Mouse (Mus musculus): ENCODE measurements around the gene Heg1. TPM values are rescaled to one million over a fixed set of nuclear protein-coding genes. Genes with fewer than 3 reads are reported as not detected.

The Heg1 gene
- polyA plus RNA-seq, 1 experiment from 2014 or later = 9.4 TPM

DNA sequence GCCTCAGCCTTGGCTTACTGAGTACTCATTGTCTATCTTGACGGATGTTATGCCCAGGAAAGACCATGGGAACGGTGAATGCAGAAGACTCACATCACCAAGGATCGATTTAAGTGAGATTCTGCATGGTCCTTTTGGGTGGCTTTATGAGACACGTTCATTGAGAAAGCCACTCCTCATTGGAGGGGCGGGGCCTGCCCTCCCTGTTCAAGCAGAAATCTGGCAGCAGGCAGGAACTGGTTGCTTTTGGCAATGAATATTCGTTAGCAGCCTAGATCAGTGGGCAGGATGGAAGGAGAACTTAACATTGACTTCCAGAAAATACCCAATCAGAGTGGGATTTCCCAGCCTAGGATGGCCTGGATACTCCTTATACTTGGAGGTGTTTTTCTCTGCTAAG lies 56.2 kb downstream of the Heg1 start:
- Histone ChIP-seq H3K27ac (ENCODE audit: low read length) (no peak overlapping the region), H3K9ac (ENCODE audit: low read depth, low read length) (no peak overlapping the region), H3K4me2 (ENCODE audit: low read length) (no peak overlapping the region), H3K4me3 (ENCODE audit: low read depth, low read length) (no peak overlapping the region), H3K9me3 (replicated peaks; ENCODE audit: control insufficient read depth, low read length, poor library complexity, severe bottlenecking) (no peaks in the 10 kb centered on the region), H3K27me3 (ENCODE audit: control insufficient read depth, insufficient read depth, low read depth, low read length) (no peaks in the 10 kb centered on the region), H3K36me3 (ENCODE audit: control insufficient read depth, insufficient read depth, low read length) (no peaks in the 10 kb centered on the region), H3K4me1 (ENCODE audit: control insufficient read depth, insufficient read depth, low read length) (peaks cover 18% of the 10 kb centered on the region)
- no peak for ATAC-seq
- 51% methylated on average over 6 of the region's 6 CpGs for WGBS

DNA sequence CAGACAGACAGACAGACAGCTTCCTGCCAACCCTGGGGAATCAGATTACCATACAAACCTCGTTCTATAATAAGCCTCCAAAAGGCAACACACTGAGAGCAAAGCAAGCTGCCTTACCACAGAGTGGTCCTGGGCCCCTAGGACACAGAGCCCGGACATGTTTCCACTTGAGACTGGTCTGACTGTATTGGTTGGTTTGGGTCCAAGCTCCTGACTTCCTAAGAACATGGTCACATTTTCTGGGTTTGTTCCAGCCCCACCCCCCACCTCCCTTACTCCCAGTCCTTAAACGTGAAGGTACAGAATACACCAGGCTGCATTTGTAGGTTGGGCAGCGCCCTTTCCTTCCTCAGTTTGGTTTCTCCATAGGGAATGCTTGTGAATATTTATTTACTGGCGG lies 57.6 kb downstream of the Heg1 start:
- Histone ChIP-seq H3K4me3 (ENCODE audit: low read depth, low read length) (no peak overlapping the region), H3K4me1 (ENCODE audit: control insufficient read depth, insufficient read depth, low read length) (peaks cover 13% of the 10 kb centered on the region; the same call in 1 of the 2 replicates), H3K9ac (ENCODE audit: low read depth, low read length) (no peak overlapping the region), H3K27me3 (ENCODE audit: control insufficient read depth, insufficient read depth, low read depth, low read length) (no peaks in the 10 kb centered on the region), H3K27ac (ENCODE audit: low read length) (no peak overlapping the region), H3K9me3 (replicated peaks; ENCODE audit: control insufficient read depth, low read length, poor library complexity, severe bottlenecking) (no peaks in the 10 kb centered on the region), H3K4me2 (ENCODE audit: low read length) (no peak overlapping the region), H3K36me3 (ENCODE audit: control insufficient read depth, insufficient read depth, low read length) (no peaks in the 10 kb centered on the region)
- 51% methylated on average over 5 of the region's 5 CpGs for WGBS
- ATAC-seq = no peak

DNA sequence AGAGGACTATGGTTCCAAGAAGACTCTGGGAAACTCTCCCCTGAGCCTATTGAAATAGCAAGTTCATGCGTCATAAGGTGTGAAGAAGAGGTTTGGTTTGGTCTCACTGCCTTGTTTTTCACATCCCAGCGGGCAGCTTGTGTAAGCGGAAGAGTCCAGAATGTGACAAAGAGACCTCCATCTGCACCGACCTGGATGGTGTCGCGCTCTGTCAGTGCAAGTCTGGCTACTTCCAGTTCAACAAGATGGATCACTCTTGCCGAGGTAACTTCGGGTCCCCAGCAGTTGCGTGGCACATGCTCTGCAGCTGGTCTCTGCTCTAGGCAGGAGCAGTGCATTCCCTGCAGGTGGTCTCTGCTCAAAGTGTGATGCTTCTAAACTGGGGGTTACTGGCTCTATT lies 58.1 kb downstream of the Heg1 start:
- H3K36me3 ChIP-seq (ENCODE audit: control insufficient read depth, insufficient read depth, low read length) = no peaks in the 10 kb centered on the region
- no peak overlapping the region for H3K4me2 ChIP-seq (ENCODE audit: low read length)
- ATAC-seq = no peak
- H3K9me3 ChIP-seq (replicated peaks; ENCODE audit: control insufficient read depth, low read length, poor library complexity, severe bottlenecking) = no peaks in the 10 kb centered on the region
- H3K9ac ChIP-seq (ENCODE audit: low read depth, low read length) = no peak overlapping the region
- H3K27me3 ChIP-seq (ENCODE audit: control insufficient read depth, insufficient read depth, low read depth, low read length) = no peaks in the 10 kb centered on the region
- no peak overlapping the region for H3K4me3 ChIP-seq (ENCODE audit: low read depth, low read length)
- H3K4me1 ChIP-seq (ENCODE audit: control insufficient read depth, insufficient read depth, low read length) = peaks cover 13% of the 10 kb centered on the region; the same call in 1 of the 2 replicates
- 78% methylated on average over 9 of the region's 9 CpGs for WGBS
- no peak overlapping the region for H3K27ac ChIP-seq (ENCODE audit: low read length)

DNA sequence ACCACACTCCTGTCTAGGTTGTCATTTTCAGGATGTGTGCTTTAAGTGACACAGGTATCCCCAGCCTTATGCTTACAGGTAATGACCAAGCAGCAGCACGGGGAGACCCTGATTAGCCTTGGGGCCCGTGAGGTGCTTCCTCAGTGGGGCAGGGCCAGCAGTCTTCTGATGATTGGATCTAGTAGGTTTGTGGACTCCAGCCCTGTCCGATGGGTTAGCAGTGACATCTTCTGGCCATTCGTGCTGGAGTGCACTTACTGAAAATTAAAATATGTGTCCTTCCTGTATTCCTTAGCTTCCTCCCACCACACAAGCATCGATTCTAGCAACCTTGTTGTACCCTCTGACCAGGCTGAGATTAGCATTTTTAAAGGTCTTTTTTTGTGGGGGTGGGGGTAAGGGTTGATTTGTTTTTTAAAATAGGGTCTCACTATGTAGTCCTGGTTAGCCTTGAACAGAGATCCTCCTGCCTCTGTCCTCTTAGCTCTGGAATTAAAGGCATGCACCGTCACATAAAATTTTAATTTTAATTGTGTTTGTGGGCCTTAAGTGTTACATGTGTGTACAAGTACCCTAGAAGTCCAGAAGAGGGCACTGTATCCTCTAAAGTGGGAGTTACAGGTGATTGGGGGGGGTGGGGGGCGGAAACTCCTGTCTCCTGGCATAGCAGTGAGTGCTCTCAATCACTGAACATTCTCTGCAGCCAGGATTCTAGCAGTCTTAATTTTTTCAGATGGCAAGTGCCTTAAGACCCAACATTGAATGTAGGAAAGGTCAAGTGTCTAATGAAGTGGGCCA lies 60.7 kb downstream of the Heg1 start:
- 58% methylated on average over 7 of the region's 7 CpGs for WGBS
- H3K9me3 ChIP-seq (replicated peaks; ENCODE audit: control insufficient read depth, low read length, poor library complexity, severe bottlenecking) = no peaks in the 10 kb centered on the region
- peaks cover 8% of the 10 kb centered on the region; the same call in 1 of the 2 replicates for H3K4me1 ChIP-seq (ENCODE audit: control insufficient read depth, insufficient read depth, low read length)
- no peak overlapping the region for H3K4me2 ChIP-seq (ENCODE audit: low read length)
- peak; percentile 61 for ATAC-seq
- no peaks in the 10 kb centered on the region for H3K36me3 ChIP-seq (ENCODE audit: control insufficient read depth, insufficient read depth, low read length)
- H3K27ac ChIP-seq (ENCODE audit: low read length) = no peak overlapping the region
- no peak overlapping the region for H3K4me3 ChIP-seq (ENCODE audit: low read depth, low read length)
- no peak overlapping the region for H3K9ac ChIP-seq (ENCODE audit: low read depth, low read length)
- no peaks in the 10 kb centered on the region for H3K27me3 ChIP-seq (ENCODE audit: control insufficient read depth, insufficient read depth, low read depth, low read length)

DNA sequence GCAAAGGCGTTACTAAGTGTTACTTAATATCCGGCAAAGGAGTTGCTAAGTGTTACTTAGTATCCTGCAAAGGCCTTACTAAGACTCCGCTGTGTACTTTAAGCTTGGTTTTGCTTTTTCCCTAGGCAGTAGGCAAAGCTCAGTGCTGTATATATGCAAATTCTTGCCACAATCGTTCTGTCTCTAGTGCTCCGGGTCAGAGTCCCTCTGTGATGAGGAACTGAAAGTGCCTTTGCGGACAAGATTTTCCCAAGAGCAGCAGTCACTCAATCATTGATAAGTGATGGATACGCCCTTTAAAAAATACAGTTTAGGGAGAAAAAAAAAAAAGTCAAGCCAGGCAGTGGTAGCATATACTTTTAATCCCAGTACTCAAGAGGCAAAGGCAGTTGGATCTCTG lies 61.3 kb downstream of the Heg1 start:
- H3K4me3 ChIP-seq (ENCODE audit: low read depth, low read length) = no peak overlapping the region
- no peaks in the 10 kb centered on the region for H3K27me3 ChIP-seq (ENCODE audit: control insufficient read depth, insufficient read depth, low read depth, low read length)
- ATAC-seq = no peak
- H3K27ac ChIP-seq (ENCODE audit: low read length) = no peak overlapping the region
- no peaks in the 10 kb centered on the region for H3K9me3 ChIP-seq (replicated peaks; ENCODE audit: control insufficient read depth, low read length, poor library complexity, severe bottlenecking)
- no peaks in the 10 kb centered on the region for H3K36me3 ChIP-seq (ENCODE audit: control insufficient read depth, insufficient read depth, low read length)
- no peak overlapping the region for H3K4me2 ChIP-seq (ENCODE audit: low read length)
- H3K4me1 ChIP-seq (ENCODE audit: control insufficient read depth, insufficient read depth, low read length) = peaks cover 8% of the 10 kb centered on the region; the same call in 1 of the 2 replicates
- 79% methylated on average over 7 of the region's 7 CpGs for WGBS
- no peak overlapping the region for H3K9ac ChIP-seq (ENCODE audit: low read depth, low read length)

DNA sequence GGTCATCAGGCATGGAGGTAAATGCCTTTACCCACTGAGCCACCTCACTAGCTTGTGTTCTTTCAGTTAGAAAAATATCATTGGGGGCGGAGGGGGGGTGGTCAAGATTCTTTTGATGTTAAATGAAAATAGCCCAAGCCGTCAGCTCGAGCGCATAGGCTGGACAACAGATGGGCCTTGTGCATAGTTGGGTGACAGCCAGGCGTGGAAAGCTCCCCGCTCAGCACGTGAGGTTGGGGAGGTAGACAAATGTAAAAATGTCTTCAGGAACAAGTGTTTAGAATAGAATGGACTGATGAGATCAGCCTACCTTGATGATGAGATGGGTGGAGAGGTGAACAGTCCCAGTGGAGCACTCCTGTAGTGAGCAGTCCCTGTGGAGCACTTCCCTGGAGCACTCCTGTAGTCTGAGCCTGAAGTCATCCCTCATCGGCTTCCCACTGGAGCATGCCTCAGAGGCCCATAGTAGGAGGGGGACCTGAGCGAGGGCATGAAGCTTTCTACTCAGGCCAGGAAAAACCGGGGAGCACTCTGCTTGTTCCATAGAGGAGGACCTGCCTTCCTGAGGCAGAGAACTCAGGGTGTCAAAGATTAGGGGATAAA lies 62.0 kb downstream of the Heg1 start:
- H3K4me2 ChIP-seq (ENCODE audit: low read length) = no peak overlapping the region
- H3K27ac ChIP-seq (ENCODE audit: low read length) = no peak overlapping the region
- no peak overlapping the region for H3K4me3 ChIP-seq (ENCODE audit: low read depth, low read length)
- H3K36me3 ChIP-seq (ENCODE audit: control insufficient read depth, insufficient read depth, low read length) = no peaks in the 10 kb centered on the region
- peaks cover 5% of the 10 kb centered on the region; the same call in 1 of the 2 replicates for H3K4me1 ChIP-seq (ENCODE audit: control insufficient read depth, insufficient read depth, low read length)
- H3K9ac ChIP-seq (ENCODE audit: low read depth, low read length) = no peak overlapping the region
- H3K27me3 ChIP-seq (ENCODE audit: control insufficient read depth, insufficient read depth, low read depth, low read length) = no peaks in the 10 kb centered on the region
- no peak for ATAC-seq
- 82% methylated on average over 10 of the region's 10 CpGs for WGBS
- H3K9me3 ChIP-seq (replicated peaks; ENCODE audit: control insufficient read depth, low read length, poor library complexity, severe bottlenecking) = no peaks in the 10 kb centered on the region

DNA sequence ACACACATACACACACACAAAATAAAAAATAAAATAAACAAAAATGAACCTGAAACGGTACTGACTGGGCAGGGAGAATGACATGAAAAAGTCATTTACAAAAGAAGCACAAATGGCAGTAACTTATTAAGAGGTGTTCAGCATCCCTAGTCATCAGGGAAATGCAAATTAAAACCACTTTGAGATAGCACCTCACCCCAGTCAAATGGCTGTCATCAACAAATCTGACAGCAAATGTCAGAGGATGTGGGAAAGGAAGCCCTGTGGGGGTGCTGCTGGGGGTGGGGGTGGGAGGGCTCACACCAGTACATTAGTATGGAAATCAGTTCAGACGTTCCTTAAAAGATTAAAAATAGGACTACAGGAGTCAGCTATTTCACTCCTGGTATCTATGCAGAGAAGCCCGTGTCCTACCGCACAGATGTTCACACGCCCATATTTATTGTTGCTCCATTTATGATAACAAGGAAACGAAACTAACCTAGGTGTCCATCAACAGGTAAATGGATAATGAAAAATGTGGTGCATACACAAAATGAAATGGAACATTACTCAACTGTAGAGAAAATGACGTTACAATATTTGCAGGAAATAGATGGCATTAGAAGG lies 63.3 kb downstream of the Heg1 start:
- Histone ChIP-seq H3K27ac (ENCODE audit: low read length) (no peak overlapping the region), H3K4me3 (ENCODE audit: low read depth, low read length) (no peak overlapping the region), H3K27me3 (ENCODE audit: control insufficient read depth, insufficient read depth, low read depth, low read length) (no peaks in the 10 kb centered on the region), H3K4me1 (ENCODE audit: control insufficient read depth, insufficient read depth, low read length) (no peaks in the 10 kb centered on the region), H3K4me2 (ENCODE audit: low read length) (no peak overlapping the region), H3K36me3 (ENCODE audit: control insufficient read depth, insufficient read depth, low read length) (no peaks in the 10 kb centered on the region), H3K9ac (ENCODE audit: low read depth, low read length) (no peak overlapping the region), H3K9me3 (replicated peaks; ENCODE audit: control insufficient read depth, low read length, poor library complexity, severe bottlenecking) (no peaks in the 10 kb centered on the region)
- WGBS = 66% methylated on average over 7 of the region's 7 CpGs
- ATAC-seq = no peak

DNA sequence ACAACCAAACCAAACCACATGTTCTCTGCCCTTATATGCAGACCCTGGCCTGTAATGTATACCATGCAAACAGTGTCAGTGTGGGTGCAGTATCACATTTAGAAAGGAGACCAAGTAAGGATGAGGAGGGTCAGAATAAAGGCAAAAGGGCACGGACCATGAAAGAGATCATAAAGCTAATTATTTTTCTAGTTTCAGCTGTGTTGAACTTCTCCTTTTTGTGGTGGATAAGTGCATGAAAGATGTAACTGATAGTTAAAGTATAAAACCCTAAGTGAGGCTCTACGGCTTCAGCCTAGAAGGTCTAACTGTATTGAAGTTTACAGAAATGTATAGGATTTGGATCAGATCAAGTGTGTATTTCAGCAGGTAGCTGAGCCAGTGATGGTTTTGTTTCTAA lies 63.8 kb downstream of the Heg1 start:
- Histone ChIP-seq H3K27ac (ENCODE audit: low read length) (no peak overlapping the region), H3K36me3 (ENCODE audit: control insufficient read depth, insufficient read depth, low read length) (no peaks in the 10 kb centered on the region), H3K4me2 (ENCODE audit: low read length) (no peak overlapping the region), H3K27me3 (ENCODE audit: control insufficient read depth, insufficient read depth, low read depth, low read length) (no peaks in the 10 kb centered on the region), H3K9ac (ENCODE audit: low read depth, low read length) (no peak overlapping the region), H3K9me3 (replicated peaks; ENCODE audit: control insufficient read depth, low read length, poor library complexity, severe bottlenecking) (no peaks in the 10 kb centered on the region), H3K4me1 (ENCODE audit: control insufficient read depth, insufficient read depth, low read length) (no peaks in the 10 kb centered on the region), H3K4me3 (ENCODE audit: low read depth, low read length) (no peak overlapping the region)
- no peak for ATAC-seq
- 91% methylated on average over 2 of the region's 2 CpGs for WGBS

DNA sequence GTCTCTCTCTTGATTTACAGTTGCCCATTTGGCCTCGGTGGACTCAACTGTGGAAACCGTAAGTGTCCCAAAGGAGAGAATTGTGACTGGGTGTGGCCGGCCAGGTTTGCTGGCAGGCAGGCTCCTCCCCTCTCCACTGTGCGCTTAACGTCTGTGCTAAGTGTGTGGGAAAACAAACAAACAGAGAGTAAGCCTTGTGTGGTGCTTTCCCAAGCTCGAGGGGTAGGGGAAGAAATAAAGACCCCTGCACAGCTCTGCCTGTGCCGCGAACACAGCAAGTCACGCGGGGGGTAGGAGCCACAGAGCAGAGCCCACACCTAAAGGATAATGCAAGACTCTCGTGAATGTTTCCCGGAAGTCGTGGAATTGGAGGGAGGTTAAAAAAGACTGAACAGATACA lies 67.0 kb downstream of the Heg1 start:
- no peak overlapping the region for H3K4me3 ChIP-seq (ENCODE audit: low read depth, low read length)
- no peaks in the 10 kb centered on the region for H3K9me3 ChIP-seq (replicated peaks; ENCODE audit: control insufficient read depth, low read length, poor library complexity, severe bottlenecking)
- no peak overlapping the region for H3K9ac ChIP-seq (ENCODE audit: low read depth, low read length)
- no peaks in the 10 kb centered on the region for H3K27me3 ChIP-seq (ENCODE audit: control insufficient read depth, insufficient read depth, low read depth, low read length)
- H3K4me2 ChIP-seq (ENCODE audit: low read length) = no peak overlapping the region
- H3K36me3 ChIP-seq (ENCODE audit: control insufficient read depth, insufficient read depth, low read length) = no peaks in the 10 kb centered on the region
- no peak for ATAC-seq
- H3K27ac ChIP-seq (ENCODE audit: low read length) = no peak overlapping the region
- 55% methylated on average over 13 of the region's 13 CpGs for WGBS
- no peaks in the 10 kb centered on the region for H3K4me1 ChIP-seq (ENCODE audit: control insufficient read depth, insufficient read depth, low read length)
